Mouse (Mus musculus) neural tube, embryonic 13.5 days (tissue): Measurements from ENCODE around the gene D7Ertd443e. TPM values are rescaled to one million over a fixed set of nuclear protein-coding genes. Genes with fewer than 3 reads are reported as not detected.

Source experiments
- ATAC-seq: fragments of 200-750 bp; cut with Nextera tagmentation; 2 replicates; pipeline ENCODE4 v1.8.0; 2017; ENCODE audit warnings: low read depth, mild to moderate bottlenecking, moderate TSS enrichment, moderate library complexity
- H3K27ac ChIP-seq: fragments of 300-500 bp; sonication (generic); replicated peaks from 2 replicates; pipeline ENCODE4 v1.5.1; 2015; ENCODE audit warnings: moderate library complexity, mild to moderate bottlenecking, inconsistent platforms
- H3K27me3 ChIP-seq: fragments of 300-500 bp; sonication (generic); 2 replicates; pipeline ENCODE4 v1.6.1; 2015; ENCODE audit warnings: mild to moderate bottlenecking, inconsistent platforms
- H3K36me3 ChIP-seq: fragments of 300-500 bp; sonication (generic); 2 replicates; pipeline ENCODE4 v1.6.1; 2015; ENCODE audit warnings: mild to moderate bottlenecking, inconsistent platforms
- H3K4me1 ChIP-seq: fragments of 300-500 bp; sonication (generic); replicated peaks from 2 replicates; pipeline ENCODE4 v1.6.1; 2015; ENCODE audit warnings: inconsistent platforms
- H3K4me2 ChIP-seq: fragments of 300-500 bp; sonication (generic); 2 replicates; pipeline ENCODE4 v1.6.1; 2015; ENCODE audit warnings: inconsistent platforms, mild to moderate bottlenecking, moderate library complexity
- H3K4me3 ChIP-seq: fragments of 300-500 bp; sonication (generic); 2 replicates; pipeline ENCODE4 v1.5.1; 2015; ENCODE audit warnings: mild to moderate bottlenecking, inconsistent platforms
- H3K9ac ChIP-seq: fragments of 300-500 bp; sonication (generic); 2 replicates; pipeline ENCODE4 v1.6.1; 2015; ENCODE audit warnings: moderate library complexity, mild to moderate bottlenecking, inconsistent platforms
- H3K9me3 ChIP-seq: fragments of 300-500 bp; sonication (generic); 2 replicates; pipeline ENCODE4 v1.6.1; 2016; ENCODE audit warnings: inconsistent platforms
- WGBS: fragments of 180-500 bp; shearing (Covaris S2); methylation state at CpG from one replicate; pipeline ENCODE4 v1.1.7; 2015; 5-methylcytosine and 5-hydroxymethylcytosine counted together
- polyA plus RNA-seq: library from polyadenylated mRNA; unstranded; fragments of >200 nt; fragmentation: Nextera tagmentation; extraction: Ambion mirVana; gene quantifications from 2 replicates; pipeline ENCODE4 v1.2.1, GENCODE M21; 2015

The D7Ertd443e gene
- polyA plus RNA-seq, 1 experiment from 2014 or later = 0.20 TPM

- Histone ChIP-seq H3K9ac (no peak overlapping the region), H3K9me3 (no peaks in the 10 kb centered on the region), H3K27ac (no peak overlapping the region), H3K4me1 (no peaks in the 10 kb centered on the region), H3K36me3 (no peaks in the 10 kb centered on the region), H3K27me3 (no peaks in the 10 kb centered on the region), H3K4me2 (no peak overlapping the region), H3K4me3 (no peak overlapping the region)
- WGBS = 75% methylated on average over 2 of the region's 2 CpGs
- ATAC-seq = no peak
Measured at GRCm38 (mm10) chr7:134237356-134237755, 148.1 kb downstream of the D7Ertd443e start.

GRCm38 (mm10) chr7:134236727-134237126 lies 148.7 kb downstream of the D7Ertd443e start:
- no peak overlapping the region for H3K27ac ChIP-seq
- H3K27me3 ChIP-seq = no peaks in the 10 kb centered on the region
- H3K4me1 ChIP-seq = no peaks in the 10 kb centered on the region
- no peaks in the 10 kb centered on the region for H3K9me3 ChIP-seq
- H3K9ac ChIP-seq = no peak overlapping the region
- H3K4me2 ChIP-seq = no peak overlapping the region
- H3K4me3 ChIP-seq = no peak overlapping the region
- no peaks in the 10 kb centered on the region for H3K36me3 ChIP-seq
- ATAC-seq = no peak

GRCm38 (mm10) chr7:134235552-134235951 lies 149.9 kb downstream of the D7Ertd443e start:
- Histone ChIP-seq H3K36me3 (no peaks in the 10 kb centered on the region), H3K27me3 (no peaks in the 10 kb centered on the region), H3K9ac (no peak overlapping the region), H3K4me2 (no peak overlapping the region), H3K27ac (no peak overlapping the region), H3K4me3 (no peak overlapping the region), H3K4me1 (no peaks in the 10 kb centered on the region), H3K9me3 (no peaks in the 10 kb centered on the region)
- 80% methylated on average over 2 of the region's 2 CpGs for WGBS
- no peak for ATAC-seq

- Histone ChIP-seq H3K27me3 (peaks cover 13% of the 10 kb centered on the region), H3K4me1 (peaks cover 15% of the 10 kb centered on the region), H3K9me3 (no peaks in the 10 kb centered on the region), H3K36me3 (no peaks in the 10 kb centered on the region), H3K4me2 (no peak within 1 kb of the TSS), H3K27ac (no peak within 1 kb of the TSS), H3K4me3 (no peak within 1 kb of the TSS), H3K9ac (no peak within 1 kb of the TSS)
- 67% methylated on average over 14 of the region's 14 CpGs for WGBS
- no peak for ATAC-seq
Measured at GRCm38 (mm10) chr7:134231378-134232346, 153.8 kb downstream of the D7Ertd443e start, which contains the start of gene Adam12. Gene Adam12 (minus strand): TSS chr7:134232146.

- Histone ChIP-seq H3K9ac (no peak overlapping the region), H3K4me2 (no peak overlapping the region), H3K27ac (no peak overlapping the region), H3K9me3 (no peaks in the 10 kb centered on the region), H3K36me3 (no peaks in the 10 kb centered on the region), H3K4me1 (peaks cover 17% of the 10 kb centered on the region), H3K27me3 (peaks cover 23% of the 10 kb centered on the region), H3K4me3 (no peak overlapping the region)
- ATAC-seq = no peak
- 85% methylated on average over 3 of the region's 3 CpGs for WGBS
Measured at GRCm38 (mm10) chr7:134230708-134231107, 154.8 kb downstream of the D7Ertd443e start.

GRCm38 (mm10) chr7:134229899-134230298 lies 155.6 kb downstream of the D7Ertd443e start:
- WGBS = 87% methylated on average over 2 of the region's 2 CpGs
- peaks cover 24% of the 10 kb centered on the region for H3K4me1 ChIP-seq
- peaks cover 30% of the 10 kb centered on the region for H3K27me3 ChIP-seq
- no peak overlapping the region for H3K9ac ChIP-seq
- H3K4me3 ChIP-seq = no peak overlapping the region
- H3K4me2 ChIP-seq = no peak overlapping the region
- no peak overlapping the region for H3K27ac ChIP-seq
- no peaks in the 10 kb centered on the region for H3K36me3 ChIP-seq
- ATAC-seq = no peak
- H3K9me3 ChIP-seq = no peaks in the 10 kb centered on the region

GRCm38 (mm10) chr7:134227773-134228455 lies 157.5 kb downstream of the D7Ertd443e start:
- no peak for ATAC-seq
- 0 out of 2 replicates have a peak overlapping the region, but pooled peaks have one; percentile 13 for H3K27ac ChIP-seq
- no peaks in the 10 kb centered on the region for H3K36me3 ChIP-seq
- H3K4me3 ChIP-seq = no peak overlapping the region
- WGBS = 22% methylated on average over 13 of the region's 13 CpGs
- peaks cover 32% of the 10 kb centered on the region for H3K4me1 ChIP-seq
- H3K9me3 ChIP-seq = no peaks in the 10 kb centered on the region
- H3K27me3 ChIP-seq = peaks cover 34% of the 10 kb centered on the region
- H3K9ac ChIP-seq = no peak overlapping the region
- H3K4me2 ChIP-seq = 0 out of 2 replicates have a peak overlapping the region, but pooled peaks have one; percentile 9

- no peak overlapping the region for H3K27ac ChIP-seq
- 76% methylated on average over 4 of the region's 4 CpGs for WGBS
- no peaks in the 10 kb centered on the region for H3K36me3 ChIP-seq
- no peak overlapping the region for H3K4me2 ChIP-seq
- peaks cover 32% of the 10 kb centered on the region for H3K4me1 ChIP-seq
- H3K4me3 ChIP-seq = no peak overlapping the region
- H3K9me3 ChIP-seq = no peaks in the 10 kb centered on the region
- no peak for ATAC-seq
- peaks cover 39% of the 10 kb centered on the region for H3K27me3 ChIP-seq
- no peak overlapping the region for H3K9ac ChIP-seq
Measured at GRCm38 (mm10) chr7:134227101-134227500, 158.4 kb downstream of the D7Ertd443e start.

- Histone ChIP-seq H3K36me3 (no peaks in the 10 kb centered on the region), H3K4me2 (no peak overlapping the region), H3K27me3 (peaks cover 41% of the 10 kb centered on the region), H3K4me3 (no peak overlapping the region), H3K9me3 (no peaks in the 10 kb centered on the region), H3K27ac (no peak overlapping the region), H3K4me1 (peaks cover 32% of the 10 kb centered on the region), H3K9ac (no peak overlapping the region)
- ATAC-seq = no peak
- 82% methylated on average over 3 of the region's 3 CpGs for WGBS
Measured at GRCm38 (mm10) chr7:134226231-134226630, 159.2 kb downstream of the D7Ertd443e start.

GRCm38 (mm10) chr7:134224741-134225612 lies 160.5 kb downstream of the D7Ertd443e start:
- H3K36me3 ChIP-seq = no peaks in the 10 kb centered on the region
- H3K4me1 ChIP-seq = peaks cover 32% of the 10 kb centered on the region
- peak; percentile 69 for ATAC-seq
- H3K4me3 ChIP-seq = peak overlapping the region; percentile 64
- peak overlapping the region; percentile 99 for H3K4me2 ChIP-seq
- WGBS = under 1% methylated on average over 79 of the region's 90 CpGs
- peak overlapping the region; percentile 70 for H3K27ac ChIP-seq
- H3K27me3 ChIP-seq = peaks cover 41% of the 10 kb centered on the region
- no peaks in the 10 kb centered on the region for H3K9me3 ChIP-seq
- H3K9ac ChIP-seq = peak overlapping the region; percentile 78

GRCm38 (mm10) chr7:134224421-134224740 lies 161.1 kb downstream of the D7Ertd443e start:
- H3K9ac ChIP-seq = peak overlapping the region; percentile 78
- no peaks in the 10 kb centered on the region for H3K9me3 ChIP-seq
- peaks cover 32% of the 10 kb centered on the region for H3K4me1 ChIP-seq
- peak overlapping the region; percentile 99 for H3K4me2 ChIP-seq
- peak overlapping the region; percentile 64 for H3K4me3 ChIP-seq
- no peaks in the 10 kb centered on the region for H3K36me3 ChIP-seq
- peak overlapping the region; percentile 70 for H3K27ac ChIP-seq
- ATAC-seq = peak; percentile 24; the same call in 1 of the 2 replicates
- WGBS = 0% methylated on average over 14 of the region's 14 CpGs
- peaks cover 38% of the 10 kb centered on the region for H3K27me3 ChIP-seq
